Mouse (Mus musculus) stomach, embryonic 14.5 days (tissue): ENCODE measurements at regions not wholly inside any gene's neighbourhood (a gene's known extent, or its start where the extent isn't known, plus 50 kb on each side); places are given as distances from the start of the nearest gene placed in this dataset.
A peak's percentile ranks its signal among the peaks of the same experiment; 100 is the strongest.

Experiments used
- ATAC-seq: fragments of 200-750 bp; cut with Nextera tagmentation; 2 replicates; pipeline ENCODE4 v1.8.0; 2017; ENCODE audit warnings: low read depth, moderate TSS enrichment; ENCODE audit not compliant: insufficient number of reproducible peaks, insufficient read depth, low FRiP score
- H3K27ac ChIP-seq: fragments of 300-500 bp; sonication (generic); 2 replicates; pipeline ENCODE4 v1.5.1; 2014; ENCODE audit warnings: mild to moderate bottlenecking, low read length, moderate library complexity, mixed read lengths
- H3K27me3 ChIP-seq: fragments of 300-500 bp; sonication (generic); 2 replicates; pipeline ENCODE4 v1.6.1; 2014; ENCODE audit warnings: low read length, control low read depth, mixed read lengths; ENCODE audit not compliant: control insufficient read depth, insufficient read depth
- H3K36me3 ChIP-seq: fragments of 300-500 bp; sonication (generic); 2 replicates; pipeline ENCODE4 v1.6.1; 2014; ENCODE audit warnings: mild to moderate bottlenecking, control low read depth, low read length, moderate library complexity, mixed read lengths; ENCODE audit not compliant: control insufficient read depth, insufficient read depth
- H3K4me1 ChIP-seq: fragments of 300-500 bp; sonication (generic); 2 replicates; pipeline ENCODE4 v1.6.1; 2014; ENCODE audit warnings: low read length, control low read depth, mixed read lengths; ENCODE audit not compliant: control insufficient read depth, insufficient read depth
- H3K4me2 ChIP-seq: fragments of 300-500 bp; sonication (generic); replicated peaks from 2 replicates; pipeline ENCODE4 v1.6.1; 2014; ENCODE audit warnings: low read depth, low read length, control low read depth
- H3K4me3 ChIP-seq: fragments of 300-500 bp; sonication (generic); 2 replicates; pipeline ENCODE4 v1.5.1; 2014; ENCODE audit warnings: low read depth, low read length, control low read depth
- H3K9ac ChIP-seq: fragments of 300-500 bp; sonication (generic); replicated peaks from 2 replicates; pipeline ENCODE4 v1.6.1; 2014; ENCODE audit warnings: low read depth, mild to moderate bottlenecking, control low read depth, low read length, moderate library complexity, mixed read lengths
- H3K9me3 ChIP-seq: fragments of 300-500 bp; sonication (generic); 2 replicates; pipeline ENCODE4 v1.6.1; 2016; ENCODE audit warnings: low read depth, low read length, control low read depth; ENCODE audit not compliant: control insufficient read depth
- WGBS: fragments of 180-500 bp; shearing (Covaris S2); extraction: QIAGEN DNeasy Blood & Tissue Kit; methylation state at CpG from one replicate; pipeline ENCODE4 v1.1.7; 2014; 5-methylcytosine and 5-hydroxymethylcytosine counted together

GRCm38 (mm10) chr8:25326930-25327329 lies 502.8 kb upstream of the Adam5 start:
- Histone ChIP-seq H3K9me3 (no peaks in the 10 kb centered on the region), H3K27ac (no peak overlapping the region), H3K27me3 (no peaks in the 10 kb centered on the region), H3K4me2 (no peak overlapping the region), H3K36me3 (no peaks in the 10 kb centered on the region), H3K9ac (no peak overlapping the region), H3K4me3 (no peak overlapping the region), H3K4me1 (peaks cover 18% of the 10 kb centered on the region)
- WGBS: 75% methylated on average over 6 of the region's 6 CpGs
- no peak for ATAC-seq

GRCm38 (mm10) chr8:25326257-25326656 lies 502.1 kb upstream of the Adam5 start:
- ATAC-seq: no peak

GRCm38 (mm10) chr8:25324731-25325130 lies 500.6 kb upstream of the Adam5 start:
- H3K9ac ChIP-seq: no peak overlapping the region
- H3K4me2 ChIP-seq: no peak overlapping the region
- H3K4me3 ChIP-seq: no peak overlapping the region
- no peaks in the 10 kb centered on the region for H3K9me3 ChIP-seq
- H3K27ac ChIP-seq: no peak overlapping the region
- no peaks in the 10 kb centered on the region for H3K36me3 ChIP-seq
- 73% methylated on average over 9 of the region's 9 CpGs for WGBS
- H3K27me3 ChIP-seq: no peaks in the 10 kb centered on the region
- peaks cover 13% of the 10 kb centered on the region for H3K4me1 ChIP-seq
- ATAC-seq: no peak

More at GRCm38 (mm10) chr8:25326257-25326656, 502.1 kb upstream of the Adam5 start:
- no peaks in the 10 kb centered on the region for H3K36me3 ChIP-seq
- H3K27me3 ChIP-seq: no peaks in the 10 kb centered on the region
- no peak overlapping the region for H3K4me2 ChIP-seq
- peaks cover 18% of the 10 kb centered on the region for H3K4me1 ChIP-seq
- H3K9me3 ChIP-seq: no peaks in the 10 kb centered on the region
- H3K9ac ChIP-seq: no peak overlapping the region
- H3K27ac ChIP-seq: no peak overlapping the region
- 78% methylated on average over 12 of the region's 12 CpGs for WGBS
- no peak overlapping the region for H3K4me3 ChIP-seq

GRCm38 (mm10) chr8:25323643-25324420 lies 499.7 kb upstream of the Adam5 start:
- WGBS: 35% methylated on average over 19 of the region's 19 CpGs
- peak overlapping the region; percentile 10; the same call in 1 of the 2 replicates for H3K4me2 ChIP-seq
- H3K36me3 ChIP-seq: no peaks in the 10 kb centered on the region
- no peak overlapping the region for H3K4me3 ChIP-seq
- H3K4me1 ChIP-seq: peaks cover 9% of the 10 kb centered on the region; the same call in 1 of the 2 replicates
- H3K9ac ChIP-seq: no peak overlapping the region
- ATAC-seq: no peak
- H3K27me3 ChIP-seq: no peaks in the 10 kb centered on the region
- H3K9me3 ChIP-seq: no peaks in the 10 kb centered on the region
- no peak overlapping the region for H3K27ac ChIP-seq

GRCm38 (mm10) chr8:25316383-25316782 lies 492.2 kb upstream of the Adam5 start:
- 86% methylated on average over 4 of the region's 4 CpGs for WGBS
- Histone ChIP-seq H3K36me3 (no peaks in the 10 kb centered on the region), H3K9ac (no peak overlapping the region), H3K4me1 (no peaks in the 10 kb centered on the region), H3K4me3 (no peak overlapping the region), H3K9me3 (no peaks in the 10 kb centered on the region), H3K4me2 (no peak overlapping the region), H3K27me3 (no peaks in the 10 kb centered on the region), H3K27ac (no peak overlapping the region)
- no peak for ATAC-seq

GRCm38 (mm10) chr8:25311811-25312533 lies 487.8 kb upstream of the Adam5 start:
- Histone ChIP-seq H3K4me3 (no peak overlapping the region), H3K36me3 (no peaks in the 10 kb centered on the region), H3K9ac (no peak overlapping the region), H3K27ac (no peak overlapping the region), H3K9me3 (no peaks in the 10 kb centered on the region), H3K4me2 (no peak overlapping the region), H3K27me3 (no peaks in the 10 kb centered on the region), H3K4me1 (no peaks in the 10 kb centered on the region)
- WGBS: 38% methylated on average over 12 of the region's 12 CpGs
- no peak for ATAC-seq

GRCm38 (mm10) chr8:25307956-25308355 lies 483.8 kb upstream of the Adam5 start:
- 88% methylated on average over 4 of the region's 4 CpGs for WGBS
- H3K9ac ChIP-seq: no peak overlapping the region
- H3K27ac ChIP-seq: no peak overlapping the region
- ATAC-seq: no peak
- no peaks in the 10 kb centered on the region for H3K27me3 ChIP-seq
- H3K4me3 ChIP-seq: no peak overlapping the region
- H3K4me2 ChIP-seq: no peak overlapping the region
- H3K4me1 ChIP-seq: no peaks in the 10 kb centered on the region
- H3K36me3 ChIP-seq: no peaks in the 10 kb centered on the region
- H3K9me3 ChIP-seq: no peaks in the 10 kb centered on the region

GRCm38 (mm10) chr8:25307511-25307910 lies 483.3 kb upstream of the Adam5 start:
- no peak overlapping the region for H3K4me3 ChIP-seq
- WGBS: 79% methylated on average over 11 of the region's 11 CpGs
- no peaks in the 10 kb centered on the region for H3K36me3 ChIP-seq
- H3K27ac ChIP-seq: peak overlapping the region; percentile 22; the same call in 1 of the 2 replicates
- H3K27me3 ChIP-seq: no peaks in the 10 kb centered on the region
- H3K9ac ChIP-seq: no peak overlapping the region
- no peak for ATAC-seq
- H3K4me1 ChIP-seq: no peaks in the 10 kb centered on the region
- no peak overlapping the region for H3K4me2 ChIP-seq
- no peaks in the 10 kb centered on the region for H3K9me3 ChIP-seq
